Mouse (Mus musculus) right cerebral cortex, adult 2 months (tissue): ENCODE data around the gene Gucd1.
"Not testable (repeated sequence)": the region's sequence is repeated elsewhere in the genome, so short reads cannot be mapped to it uniquely, and the experiment has no call there.

ENCODE experiments used
- DNase-seq, 2 experiments: peaks; one replicate each; pipeline ENCODE4 v3.0.0; 2021 to 2022; ENCODE audit warnings: low spot score in 2 of 2

Gucd1 gene

DNA sequence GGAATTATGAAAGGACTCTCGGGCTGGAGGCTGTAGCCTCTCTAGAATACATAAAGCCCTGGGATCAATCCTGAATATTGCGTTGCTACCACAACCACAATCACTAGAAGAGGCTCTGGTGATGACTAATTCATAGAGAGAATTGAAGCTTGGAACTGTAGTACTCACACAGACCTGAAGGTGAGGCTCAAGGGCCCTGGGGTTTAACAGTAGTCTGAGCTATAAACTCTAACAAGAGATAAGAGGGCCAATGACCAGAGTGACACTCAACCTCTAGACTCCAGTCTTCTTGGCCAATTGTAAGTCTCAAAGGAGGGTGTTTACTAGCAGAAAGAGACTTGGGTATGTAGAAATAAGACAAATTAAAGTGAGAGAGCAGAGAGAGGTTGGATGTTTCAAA is 127.6 kb downstream of the Gucd1 start:
- no peak for DNase-seq

DNA sequence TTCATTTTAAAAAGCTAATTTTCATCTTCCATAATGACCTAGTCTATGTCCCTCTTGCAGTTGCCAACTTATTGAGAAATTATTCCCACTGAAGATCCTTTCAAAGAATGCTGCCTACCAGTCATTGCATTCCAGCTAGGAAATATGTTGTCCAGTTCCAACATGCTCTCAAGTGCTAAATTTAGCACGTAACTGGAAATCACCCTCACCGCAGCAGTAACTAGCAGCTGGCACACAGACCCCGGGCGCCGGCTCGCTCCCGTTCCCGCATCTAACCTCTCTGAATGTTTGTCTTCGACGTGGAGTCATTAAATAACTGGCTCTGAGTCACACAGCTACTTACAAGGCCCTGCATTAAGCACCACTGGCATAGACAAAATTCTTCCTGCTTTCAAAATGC is 139.1 kb downstream of the Gucd1 start:
- DNase-seq = no peak

DNA sequence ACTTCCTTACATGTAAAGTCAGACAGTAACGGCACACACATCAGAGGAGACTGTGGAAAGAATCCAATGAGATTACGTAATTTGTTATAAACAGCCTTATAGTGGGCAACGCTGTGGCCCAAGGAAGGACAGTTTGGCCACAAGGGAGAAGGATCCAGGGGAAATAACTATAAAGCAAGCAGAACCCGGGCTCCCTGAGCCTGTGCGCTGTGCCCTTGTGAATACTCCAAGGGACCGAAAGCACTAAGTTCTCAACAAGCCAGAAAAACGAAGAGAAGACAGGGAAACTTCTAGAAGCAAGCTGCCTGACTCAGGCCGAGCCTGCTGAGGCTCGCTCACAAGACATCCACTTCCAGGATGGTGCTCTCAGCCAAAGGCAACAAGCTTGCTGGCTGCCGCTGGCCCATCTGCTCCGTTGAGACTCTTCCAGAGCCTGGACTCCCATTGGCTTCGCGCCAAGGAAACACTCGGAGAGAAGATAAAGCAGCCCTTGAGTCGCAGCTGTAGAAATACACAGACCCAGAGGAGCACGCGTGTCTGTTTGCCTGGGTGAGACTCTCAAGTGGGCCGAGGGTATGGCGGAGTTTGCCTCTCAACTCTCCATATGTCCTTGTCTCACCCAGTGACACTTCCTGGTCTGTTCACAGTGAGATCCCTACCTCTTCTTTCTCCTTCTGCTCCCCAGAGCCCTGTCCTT is 144.0 kb downstream of the Gucd1 start:
- peak in 1 of 2 experiments; percentile 4 for DNase-seq

DNA sequence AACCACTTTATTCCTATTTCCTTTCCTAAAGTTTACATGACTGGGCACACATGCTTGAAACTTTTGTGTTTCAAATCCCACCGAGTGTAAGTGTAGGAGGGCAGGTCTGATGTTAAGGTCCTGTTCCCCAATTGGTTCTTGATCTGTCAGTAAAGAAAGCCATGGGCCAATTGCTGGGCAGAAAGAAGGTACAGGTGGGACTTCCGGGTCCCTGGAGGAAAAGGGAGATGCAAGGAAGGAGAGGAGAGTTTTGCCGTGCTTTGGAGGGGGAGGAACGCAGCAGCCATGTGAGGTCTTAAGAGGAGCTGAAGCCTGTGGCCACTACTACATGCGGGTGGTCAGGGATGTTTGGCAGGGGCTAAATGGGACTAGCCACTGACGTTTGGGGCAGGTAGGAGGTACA is 152.5 kb downstream of the Gucd1 start:
- DNase-seq = no peak

DNA sequence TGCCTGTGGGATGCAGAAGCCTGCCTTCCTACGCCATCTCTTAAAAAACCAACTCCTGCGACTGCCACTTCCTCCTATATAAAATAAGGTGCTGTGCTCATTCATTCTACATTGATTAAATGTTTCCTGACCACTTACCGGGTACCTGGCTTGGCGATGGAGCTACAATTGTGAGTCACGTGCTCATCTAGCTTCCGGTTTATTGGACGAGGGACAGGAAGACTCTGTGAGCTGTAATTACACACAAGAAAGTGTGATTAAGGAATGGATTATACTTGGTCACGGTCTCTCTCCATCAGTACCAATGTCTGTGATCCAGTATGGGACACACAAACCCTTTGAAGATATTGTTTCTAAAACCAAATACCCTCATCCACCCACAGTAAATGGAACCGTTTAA is 153.0 kb downstream of the Gucd1 start:
- no peak for DNase-seq

DNA sequence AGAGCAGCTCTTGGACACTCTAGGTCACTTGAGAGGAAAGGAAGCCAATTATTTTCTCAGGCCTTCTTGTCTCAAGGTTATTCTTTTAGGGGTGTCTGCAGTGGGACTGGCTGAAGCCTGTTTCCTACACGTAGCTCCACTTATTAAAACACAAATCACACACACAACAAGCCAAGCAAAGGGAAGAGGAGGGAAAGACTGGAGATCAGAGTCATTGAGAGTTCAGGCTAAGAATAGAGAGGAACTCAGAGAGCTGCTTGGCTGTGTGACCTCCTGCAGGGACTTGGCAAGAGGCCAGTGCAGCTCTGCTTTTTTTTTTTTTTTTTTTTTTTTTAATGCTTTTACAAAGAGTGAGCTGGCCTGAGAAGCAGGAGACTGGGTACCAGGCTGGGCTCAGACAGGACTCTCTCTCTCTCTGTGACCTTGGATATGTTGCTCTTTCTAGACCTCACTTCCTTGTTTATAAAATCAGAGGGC is 153.5 kb downstream of the Gucd1 start:
- DNase-seq = peak in 1 of 2 experiments; percentile 7

DNA sequence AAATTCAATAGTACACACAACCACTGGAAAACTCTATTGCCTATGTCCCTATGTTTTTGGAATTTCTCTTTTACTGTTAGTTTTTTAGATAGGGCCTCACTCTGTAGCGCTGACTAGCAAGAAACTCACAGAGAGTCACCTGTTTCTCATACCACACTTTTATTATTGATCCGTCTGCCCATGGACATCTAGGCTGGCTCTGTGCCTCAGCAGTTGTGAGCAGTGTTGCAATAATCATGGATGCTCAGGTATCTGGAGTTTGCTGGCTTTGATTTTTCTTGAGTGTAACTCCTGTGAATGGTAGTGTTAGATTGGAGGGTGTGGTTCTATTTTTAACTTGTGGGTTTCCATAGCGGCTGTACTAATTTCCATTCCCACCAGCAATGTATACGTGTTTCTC is 162.4 kb downstream of the Gucd1 start:
- DNase-seq = no peak

DNA sequence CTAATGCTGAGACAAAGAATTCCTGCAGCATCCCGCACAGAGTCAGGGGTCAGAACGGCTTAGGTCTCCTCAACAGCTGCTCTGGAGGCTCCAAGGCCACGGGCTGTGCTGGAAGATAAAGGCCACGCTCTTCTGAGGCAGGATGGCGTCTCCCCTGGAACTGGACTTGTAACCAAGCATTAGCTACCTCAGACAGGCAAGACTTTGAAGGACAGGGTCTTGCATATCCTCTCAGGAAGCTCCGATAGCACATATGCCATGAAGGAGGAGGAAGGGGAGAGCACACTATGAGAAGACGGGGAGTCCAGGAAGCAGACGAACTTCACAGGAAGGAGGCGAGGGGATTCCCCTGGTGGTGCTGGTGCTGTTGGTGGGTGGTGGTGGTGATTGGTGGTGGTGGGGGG is 163.9 kb downstream of the Gucd1 start:
- not testable (repeated sequence) for DNase-seq

DNA sequence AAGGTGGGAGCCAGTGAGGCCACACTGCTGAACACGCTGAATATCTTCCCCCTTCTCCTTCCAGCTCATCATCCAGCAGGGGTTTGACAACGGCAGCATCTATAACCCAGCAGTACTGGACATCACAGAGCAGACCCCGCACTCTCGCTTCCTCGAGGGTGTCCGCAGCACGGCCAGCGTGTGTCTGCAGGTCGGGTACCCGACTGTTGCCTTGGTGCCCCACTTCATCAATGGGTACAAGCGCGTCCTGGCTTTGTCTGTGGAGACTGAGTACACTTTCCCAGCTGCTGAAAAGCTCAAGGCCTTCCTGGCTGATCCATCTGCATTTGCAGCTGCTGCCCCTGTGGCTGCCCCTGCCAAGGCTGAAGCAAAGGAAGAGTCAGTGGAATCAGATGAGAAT is 165.2 kb downstream of the Gucd1 start:
- DNase-seq = no peak

DNA sequence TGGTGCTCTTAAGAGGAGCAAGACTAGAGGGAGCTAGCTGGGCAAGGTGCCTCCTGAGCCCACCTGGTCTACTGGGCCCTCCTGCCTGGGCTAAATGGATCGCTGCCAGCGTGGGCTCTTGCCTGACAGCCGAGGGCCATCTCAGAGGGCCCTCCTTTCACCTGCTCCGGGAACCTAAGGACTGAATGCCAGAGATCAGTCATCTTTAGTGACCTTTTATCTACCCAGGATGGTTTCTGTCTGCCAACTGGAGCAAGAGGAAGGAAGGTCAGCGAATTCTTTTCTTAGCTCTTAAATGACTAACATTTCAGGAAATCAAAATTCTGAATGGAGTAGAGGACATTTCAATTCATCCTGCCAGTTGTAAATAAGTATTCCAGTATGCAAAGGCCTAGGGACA is 167.2 kb downstream of the Gucd1 start:
- no peak for DNase-seq

DNA sequence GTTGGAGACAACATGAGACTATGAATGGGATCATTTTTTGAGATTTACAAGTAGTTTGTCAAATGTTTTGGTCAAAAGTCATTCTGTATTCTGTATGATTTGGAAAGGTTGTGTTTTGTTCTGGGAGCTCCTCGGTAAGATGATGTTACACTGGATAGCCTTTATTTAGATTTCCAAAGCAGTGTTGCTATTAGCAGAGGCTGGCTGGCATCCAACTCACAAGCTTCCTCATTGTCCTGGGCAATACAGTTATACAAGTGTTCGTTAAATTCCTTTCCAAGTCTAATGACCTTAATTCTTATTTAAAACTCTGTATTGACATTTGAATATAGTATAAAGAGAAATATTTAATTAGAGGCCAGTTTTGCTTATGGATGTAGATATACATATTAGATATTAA is 172.5 kb downstream of the Gucd1 start:
- no peak for DNase-seq

DNA sequence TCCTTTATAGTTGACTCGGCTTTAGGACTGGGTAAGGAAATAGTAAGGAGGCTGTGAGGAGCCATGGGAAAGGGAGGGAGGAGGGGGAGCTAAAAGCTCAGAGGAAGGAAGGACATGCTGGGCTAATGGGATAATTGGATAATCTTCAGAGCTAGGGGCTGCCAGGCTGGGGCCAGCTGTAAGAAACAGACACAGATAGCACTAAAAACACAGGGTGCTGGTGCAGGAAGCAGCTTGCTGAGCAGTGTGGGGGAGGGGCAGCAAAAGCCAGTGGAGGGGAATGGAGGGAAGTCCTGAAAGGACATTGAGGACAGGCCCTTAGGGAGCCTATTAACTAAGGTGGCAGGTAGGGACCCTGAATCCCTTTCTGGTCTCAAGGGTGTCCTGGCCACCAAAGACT is 173.2 kb downstream of the Gucd1 start:
- DNase-seq = not testable (repeated sequence)

DNA sequence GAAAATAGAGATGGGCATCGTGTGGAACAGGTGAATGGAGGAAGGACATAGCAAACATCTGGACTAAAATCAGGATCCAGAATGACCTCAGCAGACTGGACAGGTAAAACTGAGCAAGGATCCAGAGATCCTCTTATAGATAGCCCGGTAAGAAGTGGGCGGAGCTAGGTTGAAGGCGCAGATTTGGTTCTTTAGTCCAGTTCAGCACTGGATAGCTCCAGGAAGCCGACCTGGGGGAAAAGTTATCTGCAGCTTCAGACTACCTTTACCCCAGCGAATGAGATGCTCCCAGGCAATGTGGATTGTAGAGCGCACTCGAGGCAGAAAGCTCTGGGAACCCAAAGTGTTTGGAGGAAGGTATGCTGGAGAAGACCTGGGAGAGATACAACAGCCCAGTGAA is 175.8 kb downstream of the Gucd1 start:
- no peak for DNase-seq

DNA sequence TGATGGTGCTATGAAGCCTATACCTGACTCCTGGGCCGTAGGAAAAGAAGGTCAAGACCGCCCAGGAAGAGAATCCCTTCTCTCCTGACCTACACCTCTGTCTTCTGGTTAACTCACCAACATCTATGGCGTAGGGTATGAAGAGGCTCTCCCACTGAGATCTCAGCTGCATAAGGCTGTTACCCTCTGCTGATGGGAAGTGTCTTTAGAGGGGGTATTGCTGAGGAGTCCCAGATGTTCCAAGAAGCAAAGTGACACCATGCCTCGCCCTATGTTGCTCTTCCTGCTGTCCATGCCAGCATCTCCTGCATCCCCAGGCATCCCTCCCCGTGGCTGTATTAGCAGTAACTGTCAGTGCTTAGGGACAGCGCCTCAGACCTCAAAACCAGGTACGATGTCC is 178.4 kb downstream of the Gucd1 start:
- no peak for DNase-seq

DNA sequence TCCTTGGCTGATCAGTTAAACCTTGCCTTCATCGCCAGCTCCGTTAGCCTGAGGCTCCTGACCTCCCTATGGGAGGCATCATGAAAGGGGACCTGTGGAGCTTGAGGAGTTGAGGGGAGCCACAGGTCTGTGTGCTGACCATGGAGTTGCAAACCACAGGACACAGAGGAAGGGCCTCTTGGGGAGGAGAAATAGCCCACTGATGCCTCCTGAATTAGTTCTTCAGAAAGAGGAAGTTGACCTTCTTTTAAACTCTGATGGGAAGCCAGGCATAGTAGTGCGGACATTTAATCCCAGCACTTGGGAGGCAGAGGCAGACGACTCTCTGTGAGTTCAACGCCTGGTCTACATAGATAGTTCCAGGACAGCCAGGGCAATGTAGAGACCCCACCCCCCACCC is 178.9 kb downstream of the Gucd1 start:
- no peak for DNase-seq

DNA sequence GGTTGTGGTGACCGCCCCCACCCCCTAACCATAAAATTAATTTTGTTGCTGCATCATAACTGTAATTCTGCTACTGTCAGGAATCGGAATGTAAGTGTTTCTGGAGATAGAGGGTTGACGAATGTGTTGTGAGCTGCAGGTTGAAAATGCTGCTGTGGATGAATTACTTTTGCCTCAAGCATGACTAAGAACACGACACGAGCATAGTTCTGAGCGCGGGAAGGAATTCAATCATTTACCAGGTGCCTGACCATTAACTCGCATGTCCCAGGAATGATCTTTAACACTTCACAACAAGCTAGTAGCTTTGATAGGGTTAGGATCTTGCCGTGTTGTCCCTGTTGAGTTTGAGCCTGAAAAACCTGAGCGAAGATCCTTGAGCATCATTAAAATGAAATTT is 180.5 kb downstream of the Gucd1 start:
- DNase-seq = no peak

DNA sequence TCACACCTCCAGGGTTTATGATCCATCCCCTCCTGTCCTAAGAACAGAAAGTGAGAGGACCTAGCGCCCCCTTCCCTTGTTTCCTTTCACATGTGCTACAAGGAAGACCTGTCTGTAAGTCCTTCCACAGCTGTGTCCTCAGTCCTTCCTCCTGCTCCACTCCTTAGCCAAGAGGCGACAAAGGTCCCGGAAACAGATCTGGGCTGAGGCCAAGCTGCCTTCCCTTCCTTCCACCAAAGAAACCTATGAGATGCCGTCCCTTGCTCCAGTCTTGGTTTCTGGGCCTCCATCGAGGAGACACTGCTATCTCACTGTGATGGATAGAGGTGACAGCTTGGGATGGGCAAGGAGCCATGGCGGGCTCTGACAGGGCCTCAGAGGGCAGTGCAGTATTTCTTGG is 182.7 kb downstream of the Gucd1 start:
- no peak for DNase-seq

DNA sequence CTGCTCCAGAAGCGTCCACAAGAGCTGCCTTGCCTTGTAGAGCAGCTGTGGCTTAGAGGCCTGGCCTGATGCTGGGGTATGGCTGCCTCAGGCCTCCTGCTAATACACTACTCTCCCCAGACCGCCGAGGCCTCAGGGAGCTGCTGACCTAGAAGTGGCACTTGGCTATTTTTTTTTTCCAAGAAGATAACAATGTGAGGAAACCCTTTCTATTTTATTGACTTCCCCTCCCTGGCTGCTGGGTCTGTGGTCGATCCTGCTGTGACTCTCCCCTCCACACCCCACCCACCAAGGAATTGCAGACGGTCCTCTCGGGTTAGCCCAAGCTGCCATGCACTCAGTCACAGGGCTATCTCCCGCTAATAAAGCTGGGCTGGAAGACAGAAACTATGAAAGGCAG is 183.6 kb downstream of the Gucd1 start:
- DNase-seq = no peak

DNA sequence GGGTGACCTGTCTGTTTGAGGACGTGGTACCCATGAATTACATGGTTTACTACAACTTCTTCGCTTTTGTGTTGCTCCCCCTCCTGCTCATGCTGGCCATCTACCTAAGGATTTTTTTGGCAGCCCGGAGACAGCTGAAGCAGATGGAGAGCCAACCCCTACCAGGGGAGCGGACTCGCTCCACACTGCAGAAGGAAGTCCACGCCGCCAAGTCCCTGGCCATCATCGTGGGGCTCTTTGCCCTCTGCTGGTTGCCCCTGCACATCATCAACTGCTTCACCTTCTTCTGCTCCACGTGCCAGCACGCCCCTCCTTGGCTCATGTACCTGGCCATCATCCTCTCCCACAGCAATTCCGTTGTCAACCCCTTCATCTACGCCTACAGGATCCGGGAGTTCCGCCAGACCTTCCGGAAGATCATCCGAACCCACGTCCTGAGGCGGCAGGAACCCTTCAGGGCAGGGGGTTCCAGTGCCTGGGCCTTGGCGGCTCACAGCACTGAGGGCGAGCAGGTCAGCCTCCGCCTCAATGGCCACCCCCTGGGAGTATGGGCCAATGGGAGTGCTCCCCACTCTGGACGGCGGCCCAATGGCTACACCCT is 184.5 kb downstream of the Gucd1 start:
- no peak for DNase-seq

DNA sequence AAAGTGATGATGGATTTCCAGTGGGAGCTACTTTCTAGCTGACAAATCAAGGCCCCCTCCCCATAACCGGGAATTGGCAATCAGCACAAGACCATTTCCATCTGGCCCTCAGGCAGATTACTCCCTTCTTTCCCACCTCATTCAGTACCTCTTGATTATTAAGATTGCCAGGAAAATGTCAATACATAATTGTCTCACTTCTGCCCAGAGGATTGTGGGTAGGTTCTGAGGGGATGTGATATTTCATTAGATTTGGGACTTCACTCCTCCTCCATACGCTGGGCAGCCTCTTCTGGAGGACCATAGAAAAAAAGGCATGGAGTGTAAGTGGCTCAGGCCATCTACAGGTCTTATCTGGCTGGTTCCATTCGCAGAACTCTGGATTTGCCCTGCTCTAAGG is 185.5 kb downstream of the Gucd1 start:
- no peak for DNase-seq

DNA sequence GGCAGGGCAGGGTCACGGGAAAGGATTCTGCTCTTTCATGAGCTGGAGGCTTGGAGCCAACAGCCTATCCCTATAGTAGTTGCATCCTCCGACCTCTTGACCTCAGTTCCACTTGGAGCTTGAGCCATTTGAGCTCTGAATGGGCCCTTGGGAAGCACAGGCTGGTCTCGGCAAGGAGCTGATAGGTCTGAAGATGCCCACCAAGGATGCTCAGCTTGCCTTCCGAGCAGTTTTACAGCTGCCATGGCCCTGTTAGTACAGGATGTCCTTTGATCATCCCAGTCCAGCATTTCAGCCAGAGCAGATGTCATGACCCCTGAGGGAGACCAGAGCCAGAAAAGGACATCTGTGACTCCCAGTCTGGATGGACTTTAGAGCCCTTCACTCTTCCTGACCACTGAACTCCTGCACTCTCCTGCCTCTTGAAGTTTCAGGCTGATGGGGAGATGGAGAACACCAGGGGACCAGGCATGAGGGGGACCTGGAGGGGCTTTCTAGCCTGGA is 189.5 kb downstream of the Gucd1 start:
- no peak for DNase-seq

DNA sequence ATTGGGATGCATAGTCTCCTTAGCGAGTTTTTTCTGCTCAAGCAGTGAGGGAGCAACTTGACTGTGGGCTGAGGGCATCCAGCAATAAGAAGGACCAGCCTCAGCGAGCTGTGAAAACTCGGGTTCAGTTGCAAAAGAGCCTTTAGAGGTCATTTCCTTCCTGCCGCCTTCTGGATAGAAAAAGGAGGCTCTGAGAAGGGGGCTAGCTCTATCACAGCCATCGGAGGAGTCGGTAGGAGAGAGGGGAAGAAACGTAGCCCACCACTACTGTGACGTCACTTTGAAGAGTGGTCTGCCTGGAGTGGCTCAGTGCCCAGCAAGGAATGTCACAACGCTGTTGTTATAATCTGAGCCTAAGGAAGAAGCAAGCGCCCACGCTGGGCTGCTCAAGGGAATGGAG is 190.7 kb downstream of the Gucd1 start:
- no peak for DNase-seq

DNA sequence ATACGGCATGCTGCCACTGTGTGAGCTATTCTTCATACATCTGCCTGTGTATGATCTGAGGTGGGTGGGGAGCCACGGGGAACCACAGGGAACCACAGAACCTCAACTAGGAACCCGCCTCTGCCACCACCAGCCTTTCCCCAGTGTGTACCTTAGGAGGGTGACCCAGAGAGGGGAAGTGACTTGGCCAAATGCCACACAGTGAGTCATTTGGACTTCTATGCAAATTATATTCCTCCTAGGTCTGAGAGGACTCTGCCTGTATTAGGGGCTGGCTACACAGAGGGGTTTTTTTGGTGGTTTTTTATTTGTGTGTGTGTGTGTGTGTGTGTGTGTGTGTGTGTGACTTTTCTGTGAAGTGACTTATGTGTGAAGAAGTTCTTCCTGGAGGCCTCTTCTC is 191.2 kb downstream of the Gucd1 start:
- DNase-seq = no peak

DNA sequence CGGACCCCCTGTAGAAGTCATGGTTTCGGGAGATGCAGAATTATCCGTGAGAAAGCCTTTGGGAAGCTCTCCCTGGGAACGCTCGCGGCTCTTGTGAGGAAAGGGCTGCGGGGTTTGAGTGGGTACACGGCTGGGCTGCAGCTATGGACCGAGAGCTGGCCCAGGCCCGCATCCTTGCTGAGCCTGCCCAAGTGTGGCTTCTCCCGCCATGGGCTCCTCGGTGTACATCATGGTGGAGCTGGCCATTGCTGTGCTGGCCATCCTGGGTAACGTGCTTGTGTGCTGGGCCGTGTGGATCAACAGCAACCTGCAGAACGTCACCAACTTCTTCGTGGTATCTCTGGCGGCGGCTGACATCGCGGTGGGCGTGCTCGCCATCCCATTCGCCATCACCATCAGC is 192.0 kb downstream of the Gucd1 start:
- DNase-seq = no peak
